Mouse (Mus musculus) urinary bladder, adult 18-20 months (tissue): ENCODE data around the gene Jkamp.
"Not testable (repeated sequence)": the region's sequence is repeated elsewhere in the genome, so short reads cannot be mapped to it uniquely, and the experiment has no call there.

Experiments used
- DNase-seq, 2 experiments: peaks; one replicate each; pipeline ENCODE4 v3.0.0; 2022; ENCODE audit warnings: low spot score in 2 of 2, mixed read lengths in 2 of 2

Jkamp gene

GRCm38 (mm10) chr12:72085329-72086165, at the start of gene Jkamp, which contains the start of gene L3hypdh:
TSS of gene Jkamp (plus strand) at chr12:72085589.
TSS of gene L3hypdh (minus strand) at chr12:72085439.
- DNase-seq, result peak; percentile 98 to 100

- DNase-seq, result no peak
Measured at GRCm38 (mm10) chr12:72036097-72036661, 49.2 kb upstream of the Jkamp start.

- no peak for DNase-seq
Measured at GRCm38 (mm10) chr12:72037049-72037448, 48.3 kb upstream of the Jkamp start.

GRCm38 (mm10) chr12:72038866-72039265, 46.5 kb upstream of the Jkamp start:
- no peak for DNase-seq

GRCm38 (mm10) chr12:72039501-72039900, 45.9 kb upstream of the Jkamp start:
- DNase-seq, result no peak

- no peak for DNase-seq
Measured at GRCm38 (mm10) chr12:72041238-72041637, 44.2 kb upstream of the Jkamp start.

- no peak for DNase-seq
Measured at GRCm38 (mm10) chr12:72047513-72047912, 37.9 kb upstream of the Jkamp start.

- DNase-seq, result not testable (repeated sequence)
Measured at GRCm38 (mm10) chr12:72050156-72050555, 35.2 kb upstream of the Jkamp start.

GRCm38 (mm10) chr12:72050821-72051220, 34.6 kb upstream of the Jkamp start:
- DNase-seq, result no peak

- DNase-seq, result no peak
Measured at GRCm38 (mm10) chr12:72052571-72052970, 32.8 kb upstream of the Jkamp start.

- no peak for DNase-seq
Measured at GRCm38 (mm10) chr12:72053303-72053702, 32.1 kb upstream of the Jkamp start.

- no peak for DNase-seq
Measured at GRCm38 (mm10) chr12:72053851-72054250, 31.5 kb upstream of the Jkamp start.

- DNase-seq, result no peak
Measured at GRCm38 (mm10) chr12:72057780-72058179, 27.6 kb upstream of the Jkamp start.

- DNase-seq, result no peak
Measured at GRCm38 (mm10) chr12:72069626-72070326, 15.6 kb upstream of the Jkamp start.

- DNase-seq, result peak; percentile 70 to 85
Measured at GRCm38 (mm10) chr12:72070327-72071269, 14.8 kb upstream of the Jkamp start, which contains the start of gene Gpr135. TSS of gene Gpr135 (minus strand) at chr12:72071125.

GRCm38 (mm10) chr12:72078248-72078647, 7.1 kb upstream of the Jkamp start:
- no peak for DNase-seq

- DNase-seq, result no peak
Measured at GRCm38 (mm10) chr12:72081961-72082360, 3.4 kb upstream of the Jkamp start.

GRCm38 (mm10) chr12:72082370-72082769, 3.0 kb upstream of the Jkamp start:
- peak; percentile 23 to 28 for DNase-seq

GRCm38 (mm10) chr12:72083265-72083664, 2.1 kb upstream of the Jkamp start:
- DNase-seq, result no peak

GRCm38 (mm10) chr12:72084261-72085023, 947 bp upstream of the Jkamp start:
- DNase-seq, result peak in 1 of 2 experiments; percentile 33

- no peak for DNase-seq
Measured at GRCm38 (mm10) chr12:72085024-72085328, 413 bp upstream of the Jkamp start.
